Mouse (Mus musculus): ENCODE data around the gene Rmi2.

Rmi2 gene

DNA sequence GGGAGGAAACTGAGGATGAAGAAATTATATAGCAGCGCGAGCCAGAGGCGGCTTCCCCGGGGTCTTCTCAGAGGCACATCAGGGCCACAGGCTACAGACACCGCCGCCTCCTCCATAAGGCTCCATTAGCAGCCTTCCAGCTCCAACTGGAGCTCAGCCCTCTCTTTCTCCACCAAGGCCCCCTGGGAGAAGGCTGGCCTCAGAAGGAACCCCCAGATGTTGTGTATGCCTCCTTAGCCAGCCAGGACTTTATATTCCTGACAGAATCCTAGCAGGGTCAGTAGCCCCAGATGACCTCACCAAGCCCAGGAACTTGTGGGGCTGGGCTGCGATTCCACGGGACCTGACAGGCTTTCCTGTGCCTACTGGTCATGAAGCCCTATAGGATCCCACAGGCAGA is 32.0 kb downstream of the Rmi2 start:
- no peak for DNase-seq (ENCODE audit: low spot score)

DNA sequence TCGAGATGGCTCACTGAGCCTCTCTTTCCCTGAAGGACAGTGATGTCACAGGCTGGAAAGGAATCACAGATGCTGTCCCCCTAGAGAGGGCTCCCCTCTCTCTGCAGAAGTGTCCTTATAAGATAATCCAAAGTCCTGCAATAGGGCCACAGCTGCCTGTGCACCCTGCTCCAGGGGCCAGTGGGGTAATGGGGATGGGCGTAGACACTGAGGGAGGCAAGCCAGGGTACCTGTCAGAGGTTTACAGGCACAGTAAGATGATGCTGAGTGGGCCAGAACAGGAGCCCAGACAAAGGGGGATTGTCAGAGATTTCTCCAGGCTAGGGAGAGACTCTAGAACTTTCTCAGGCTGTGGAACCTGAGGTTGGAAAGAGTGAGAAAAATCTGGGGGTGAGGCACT is 32.6 kb downstream of the Rmi2 start:
- no peak for DNase-seq (ENCODE audit: low spot score)

GRCm38 (mm10) chr16:10867904-10868440 is 33.1 kb downstream of the Rmi2 start:
- DNase-seq (ENCODE audit: low spot score) = peak; percentile 37

DNA sequence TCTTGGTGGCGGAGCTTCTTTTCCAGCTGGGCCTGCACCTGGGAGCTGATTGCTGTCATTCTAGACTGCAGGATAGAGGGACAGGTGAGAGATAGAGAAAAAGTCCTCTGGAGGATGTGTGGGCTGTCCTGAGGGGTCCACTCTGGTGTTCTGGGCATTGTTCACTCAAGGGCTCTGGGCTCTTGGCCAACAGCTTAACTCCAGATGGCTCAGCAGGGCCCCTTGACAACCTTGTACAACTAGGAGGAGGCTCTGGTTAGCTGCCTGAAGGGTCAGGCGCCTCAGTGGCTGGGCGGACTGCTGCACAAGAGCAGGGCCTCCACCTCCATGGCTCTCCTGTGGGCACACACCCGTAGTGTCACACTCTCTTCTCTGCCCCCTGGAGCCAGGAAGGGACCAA is 36.1 kb downstream of the Rmi2 start:
- DNase-seq (ENCODE audit: low spot score) = no peak

GRCm38 (mm10) chr16:10872825-10873360 is 38.0 kb downstream of the Rmi2 start:
- DNase-seq (ENCODE audit: low spot score) = no peak

GRCm38 (mm10) chr16:10873654-10874053 is 38.8 kb downstream of the Rmi2 start:
- peak; percentile 75 for DNase-seq (ENCODE audit: low spot score)

GRCm38 (mm10) chr16:10878227-10878626 is 43.4 kb downstream of the Rmi2 start:
- DNase-seq (ENCODE audit: low spot score) = no peak

DNA sequence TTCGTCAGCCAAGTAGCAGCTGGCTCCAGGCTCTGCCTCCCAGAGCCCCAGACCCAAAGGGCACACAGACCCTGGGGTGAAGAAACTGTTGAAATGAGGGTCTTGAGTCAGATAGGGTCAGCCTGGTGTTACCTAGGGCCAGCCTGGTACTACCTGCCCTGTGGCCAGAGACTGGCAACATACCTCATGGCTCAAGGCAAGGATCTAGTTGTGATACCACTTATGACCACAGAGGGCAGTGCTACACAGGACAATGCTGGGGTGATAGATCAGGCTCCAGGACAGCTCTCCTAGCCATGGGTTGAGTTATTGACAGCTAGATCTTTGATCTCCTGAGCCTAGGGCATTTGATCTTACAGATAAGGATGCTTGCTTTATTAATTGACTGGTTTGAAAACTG is 44.6 kb downstream of the Rmi2 start:
- DNase-seq (ENCODE audit: low spot score) = peak; percentile 58

- DNase-seq (ENCODE audit: low spot score) = no peak
Measured at GRCm38 (mm10) chr16:10881231-10881962, 46.5 kb downstream of the Rmi2 start.

DNA sequence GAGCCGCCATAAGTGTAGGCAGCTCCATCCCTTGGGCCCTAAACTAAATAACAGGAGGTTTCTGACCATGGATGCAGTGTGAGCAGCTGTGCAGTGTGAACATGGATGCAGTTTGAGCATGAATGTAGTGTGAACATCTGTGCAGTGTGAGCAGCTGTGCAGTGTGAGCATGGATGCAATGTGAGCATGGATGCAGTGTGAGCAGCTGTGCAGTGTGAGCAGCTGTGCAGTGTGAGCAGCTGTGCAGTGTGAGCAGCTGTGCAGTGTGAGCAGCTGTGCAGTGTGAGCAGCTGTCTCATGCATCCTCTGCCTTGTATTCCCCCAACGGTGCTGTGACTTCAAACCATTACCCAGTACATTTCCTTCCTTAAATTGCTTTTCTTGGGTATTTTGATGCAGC is 52.6 kb downstream of the Rmi2 start:
- no peak for DNase-seq (ENCODE audit: low spot score)

GRCm38 (mm10) chr16:10890363-10890762 is 55.5 kb downstream of the Rmi2 start:
- no peak for DNase-seq (ENCODE audit: low spot score)

DNA sequence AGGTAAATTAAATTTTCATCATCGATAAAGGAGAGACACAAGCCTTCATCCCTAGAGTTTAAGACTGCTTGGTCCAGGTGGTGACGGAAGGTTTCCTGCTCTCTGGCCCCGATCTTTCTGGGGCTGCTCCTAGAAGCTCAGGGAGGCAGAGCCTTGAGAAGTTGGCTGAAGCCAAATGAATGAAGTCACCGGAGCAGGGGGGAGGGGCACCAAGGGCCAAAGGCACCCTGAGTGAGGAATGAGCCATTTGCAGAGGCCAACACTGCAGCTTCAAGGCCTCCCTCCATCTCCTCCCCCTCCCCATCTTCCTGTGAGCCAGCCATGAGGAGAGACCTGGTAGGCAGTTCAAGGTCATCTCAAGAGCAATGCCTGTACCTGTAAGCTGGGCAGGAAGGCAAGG is 58.3 kb downstream of the Rmi2 start:
- no peak for DNase-seq (ENCODE audit: low spot score)

GRCm38 (mm10) chr16:10895906-10896305 is 61.0 kb downstream of the Rmi2 start:
- DNase-seq (ENCODE audit: low spot score) = no peak

DNA sequence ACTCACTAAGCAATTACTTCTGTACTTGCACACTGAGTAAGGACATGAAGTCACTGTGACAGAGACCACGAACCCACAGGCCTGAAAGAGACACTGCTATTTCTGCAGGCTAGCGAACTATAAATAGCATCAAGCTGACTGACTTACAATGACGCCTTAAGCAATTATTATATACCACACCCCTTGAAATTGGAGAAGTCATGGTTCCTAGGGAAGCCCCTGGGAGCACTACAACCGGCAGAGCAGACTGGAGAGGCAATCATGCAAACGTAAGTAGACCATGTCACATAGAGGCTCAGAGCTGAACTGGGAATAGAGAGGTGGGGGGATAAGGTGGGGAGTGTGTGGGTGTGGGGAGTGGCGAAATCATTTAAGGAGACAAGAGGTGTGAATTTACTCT is 62.5 kb downstream of the Rmi2 start:
- no peak for DNase-seq (ENCODE audit: low spot score)

GRCm38 (mm10) chr16:10900736-10901135 is 65.9 kb downstream of the Rmi2 start:
- DNase-seq (ENCODE audit: low spot score) = no peak

DNA sequence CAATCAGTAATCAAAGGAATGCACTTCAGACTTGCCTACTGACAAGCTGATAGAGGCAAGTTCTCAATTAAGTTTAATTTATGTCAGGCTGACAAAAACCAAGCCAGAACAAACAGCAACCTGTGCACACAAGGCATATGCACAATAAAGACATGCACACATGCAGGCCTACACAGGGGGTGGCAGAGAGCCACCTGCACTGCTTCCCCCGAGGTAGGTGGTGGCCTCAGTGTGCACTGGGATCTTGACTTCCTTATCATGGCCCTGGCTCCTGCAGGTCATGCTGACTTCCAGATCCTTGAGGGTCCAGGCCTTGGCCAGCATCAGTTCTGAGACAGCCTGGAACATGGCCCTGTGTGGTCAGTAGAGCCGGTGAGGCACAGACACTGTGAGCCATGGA is 67.1 kb downstream of the Rmi2 start:
- no peak for DNase-seq (ENCODE audit: low spot score)

DNA sequence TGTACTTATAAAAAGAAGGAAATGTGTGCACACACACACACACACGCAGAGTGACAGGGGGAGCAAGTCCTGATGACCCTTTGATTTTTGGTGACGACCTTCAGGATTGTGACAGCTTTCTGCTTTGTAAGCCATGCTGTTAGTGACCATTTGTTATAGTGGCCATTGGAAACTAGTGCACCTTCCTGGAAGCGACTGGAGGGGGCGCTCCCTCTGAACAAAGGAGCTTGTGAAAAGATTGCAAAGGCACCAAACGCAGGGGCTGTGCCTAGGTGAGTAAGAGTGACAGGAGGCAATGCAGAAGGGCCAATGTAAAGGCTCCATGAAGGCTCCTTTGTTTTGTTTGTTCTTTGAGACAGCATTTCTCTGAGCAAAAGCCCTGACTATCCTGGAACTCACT is 68.0 kb downstream of the Rmi2 start:
- DNase-seq (ENCODE audit: low spot score) = no peak

GRCm38 (mm10) chr16:10905661-10906113 is 70.8 kb downstream of the Rmi2 start:
- DNase-seq (ENCODE audit: low spot score) = no peak

- DNase-seq (ENCODE audit: low spot score) = no peak
Measured at GRCm38 (mm10) chr16:10910541-10910940, 75.7 kb downstream of the Rmi2 start.

DNA sequence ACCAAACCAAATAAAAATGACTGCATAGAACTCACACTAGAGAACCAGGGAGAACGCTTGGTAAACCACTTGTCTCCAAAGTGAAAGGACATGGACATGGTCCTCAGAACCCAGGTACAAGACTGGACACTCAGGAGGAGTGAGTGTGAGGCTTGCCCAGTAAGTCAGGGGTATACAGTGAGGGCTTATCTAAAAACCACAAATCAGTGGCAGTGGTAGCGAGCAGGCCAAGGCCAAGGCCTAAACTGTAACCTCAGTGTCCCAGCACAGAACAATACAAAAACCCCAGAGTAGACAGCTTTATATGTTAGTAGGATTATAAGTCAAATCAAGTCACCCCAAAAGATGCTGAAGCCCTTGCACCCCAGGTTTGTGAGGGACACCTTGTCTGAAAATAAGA is 76.2 kb downstream of the Rmi2 start:
- DNase-seq (ENCODE audit: low spot score) = no peak

DNA sequence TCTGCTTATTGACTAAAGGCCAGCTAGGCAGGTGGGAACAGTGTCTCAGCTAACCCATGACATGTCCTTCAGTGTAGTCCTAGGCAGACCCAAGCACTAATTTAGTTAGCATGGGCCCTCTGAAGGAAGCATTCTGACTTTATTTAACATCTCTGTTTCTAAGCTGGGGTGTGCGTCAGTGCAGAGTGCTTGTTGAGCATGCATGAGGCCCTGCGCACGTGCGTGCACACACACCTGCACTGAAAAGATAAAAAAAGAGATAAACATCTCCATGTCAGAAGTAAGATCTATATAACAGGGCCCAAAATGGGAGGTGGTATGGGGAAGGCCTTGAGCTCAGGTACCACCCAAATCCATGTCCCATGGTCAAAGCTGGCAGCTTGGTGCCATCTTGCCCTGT is 80.2 kb downstream of the Rmi2 start:
- DNase-seq (ENCODE audit: low spot score) = no peak

DNA sequence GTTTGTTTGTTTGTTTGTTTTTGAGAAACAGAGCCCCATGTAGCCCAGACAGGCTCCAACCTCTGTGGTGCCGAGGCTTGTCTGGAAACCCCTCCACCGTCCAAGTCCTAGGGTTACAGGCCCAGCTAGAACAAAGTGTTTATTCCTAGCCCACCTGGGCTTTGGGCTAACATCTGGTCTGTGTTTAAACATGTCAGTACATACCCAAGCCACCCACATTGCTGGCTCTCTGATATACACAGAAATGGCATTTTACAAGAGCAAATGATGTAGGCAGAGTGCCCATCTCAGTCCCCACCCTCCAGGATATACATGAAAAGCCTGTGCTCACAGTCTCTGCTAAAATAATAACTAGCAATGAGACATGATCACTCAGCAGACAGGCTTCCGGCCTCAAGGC is 81.4 kb downstream of the Rmi2 start:
- no peak for DNase-seq (ENCODE audit: low spot score)

- no peak for DNase-seq (ENCODE audit: low spot score)
Measured at GRCm38 (mm10) chr16:10919856-10920255, 85.0 kb downstream of the Rmi2 start.

GRCm38 (mm10) chr16:10923561-10923960 is 88.7 kb downstream of the Rmi2 start:
- DNase-seq (ENCODE audit: low spot score) = no peak

Measured in T-cell, adult 2 months (primary cell).